Mouse (Mus musculus): ENCODE data around the gene Atg16l2.

Gene Atg16l2

DNA sequence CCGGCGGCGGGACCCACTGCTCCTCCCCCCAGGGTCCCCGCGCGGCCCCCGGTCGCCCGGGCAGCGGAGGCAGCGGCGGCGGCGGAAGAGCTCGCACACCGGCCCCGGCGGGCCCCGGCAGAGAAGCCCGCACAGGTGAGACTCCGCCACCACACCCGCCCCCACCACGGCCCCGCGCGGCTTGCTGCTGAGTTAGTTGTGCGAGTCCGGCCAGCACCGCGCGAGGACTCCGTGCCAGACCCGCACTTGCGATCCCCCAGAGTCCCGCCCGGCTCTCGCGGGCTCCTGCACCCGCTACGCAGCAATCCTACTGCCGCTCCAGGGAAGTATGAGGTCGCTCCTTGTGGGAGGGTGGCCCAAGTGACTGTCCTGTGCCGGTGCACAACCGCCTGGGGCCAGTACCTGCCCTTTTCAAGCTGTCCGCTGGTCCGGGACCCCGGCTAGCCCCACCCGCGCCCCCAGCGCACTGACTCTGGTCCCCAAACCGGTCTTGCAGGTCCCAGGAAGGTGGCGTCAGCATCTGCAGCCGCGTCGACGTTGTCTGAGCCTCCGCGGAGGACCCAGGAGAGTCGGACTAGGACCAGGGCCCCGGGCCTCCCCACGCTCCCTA lies 19.3 kb upstream of the Atg16l2 start:
- DNase-seq (ENCODE audit: low spot score) = peak; percentile 33

DNA sequence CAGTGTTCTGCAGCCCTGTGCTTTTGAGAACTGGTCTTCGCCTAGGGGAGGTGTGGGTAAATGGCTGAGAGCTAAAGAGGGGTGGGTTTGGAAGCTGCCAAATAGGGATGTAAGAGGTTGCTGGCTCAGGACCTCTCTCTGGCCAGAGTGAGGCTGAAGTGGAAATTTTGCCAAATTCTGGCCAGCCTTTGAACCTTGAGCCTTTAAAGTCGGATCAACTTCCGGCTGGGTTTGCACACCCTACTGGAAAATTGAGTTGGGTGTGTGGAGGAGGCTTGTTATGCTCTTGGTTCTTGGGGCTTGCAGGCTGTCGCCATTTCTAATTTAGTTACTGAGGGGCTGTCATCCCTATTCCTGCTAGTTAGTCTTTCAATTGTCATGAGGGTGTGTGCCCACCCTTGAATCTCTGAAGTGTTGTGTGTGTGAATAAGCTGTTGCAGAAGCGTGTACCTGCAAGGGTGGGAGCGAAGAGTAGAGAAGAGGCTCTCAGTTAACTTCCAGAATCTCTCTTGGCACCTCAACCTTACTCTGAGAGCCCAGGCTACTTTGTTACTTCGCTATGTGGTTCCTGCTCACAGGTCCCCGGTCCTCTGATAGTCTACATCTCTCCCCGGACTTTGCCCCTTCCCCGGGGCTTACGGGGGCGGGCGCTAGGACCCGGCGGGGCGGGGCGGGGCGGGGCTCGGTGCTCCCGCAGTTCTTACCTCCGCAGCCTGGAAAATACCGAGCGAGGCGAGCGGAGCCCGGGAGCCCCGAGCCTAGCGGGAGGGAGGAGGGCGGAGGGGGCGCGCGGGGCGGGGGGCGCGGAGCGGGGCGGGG lies 18.6 kb upstream of the Atg16l2 start:
- DNase-seq (ENCODE audit: low spot score) = peak; percentile 31

GRCm38 (mm10) chr7:101319796-101320195 lies 17.7 kb upstream of the Atg16l2 start:
- no peak for DNase-seq (ENCODE audit: low spot score)

DNA sequence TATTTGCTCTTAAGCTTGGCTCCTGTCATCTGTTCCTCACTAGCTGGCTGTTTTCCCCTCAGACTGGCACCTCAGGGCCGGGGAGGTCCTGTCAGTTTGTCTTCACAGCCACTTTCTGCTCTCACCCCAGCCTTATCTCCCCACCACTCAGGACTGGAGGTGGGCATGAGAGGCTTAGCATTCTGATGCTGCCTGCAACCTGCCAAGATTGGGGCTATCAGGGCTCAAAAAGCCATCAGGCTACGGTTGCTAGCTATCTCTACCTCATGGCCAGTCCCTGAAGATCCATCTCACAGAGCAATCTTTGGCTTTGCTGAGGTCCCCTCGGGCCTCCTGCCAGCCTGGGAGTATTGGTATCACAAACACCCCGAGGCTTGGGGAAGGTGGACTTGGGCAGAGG lies 16.8 kb upstream of the Atg16l2 start:
- no peak for DNase-seq (ENCODE audit: low spot score)

GRCm38 (mm10) chr7:101317014-101317413 lies 15.0 kb upstream of the Atg16l2 start, which contains the start of gene Stard10:
Stard10 (plus strand) TSS chr7:101317086.
- DNase-seq (ENCODE audit: low spot score) = no peak

GRCm38 (mm10) chr7:101316591-101317001 lies 14.5 kb upstream of the Atg16l2 start:
- DNase-seq (ENCODE audit: low spot score) = no peak

GRCm38 (mm10) chr7:101315699-101316098 lies 13.6 kb upstream of the Atg16l2 start:
- DNase-seq (ENCODE audit: low spot score) = no peak

DNA sequence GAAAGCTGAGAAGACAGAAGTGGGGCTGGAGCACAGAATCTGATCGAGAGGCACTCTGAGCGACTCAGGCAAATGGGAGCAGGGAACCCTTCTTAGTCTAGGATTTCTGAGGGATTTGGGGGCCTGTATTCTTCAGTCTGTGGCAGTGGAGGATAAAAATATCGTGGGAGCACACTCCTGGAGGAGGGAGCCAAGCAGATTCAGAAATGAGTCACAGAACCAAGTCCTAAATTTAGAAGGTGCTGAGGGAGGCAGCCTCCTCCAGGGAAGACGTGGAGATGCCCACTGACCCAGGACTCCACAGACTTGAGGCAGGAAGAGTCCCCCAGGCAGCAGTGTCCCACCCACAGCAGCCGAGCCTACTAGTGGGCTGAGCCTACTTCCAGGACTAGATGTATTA lies 12.3 kb upstream of the Atg16l2 start:
- DNase-seq (ENCODE audit: low spot score) = no peak

DNA sequence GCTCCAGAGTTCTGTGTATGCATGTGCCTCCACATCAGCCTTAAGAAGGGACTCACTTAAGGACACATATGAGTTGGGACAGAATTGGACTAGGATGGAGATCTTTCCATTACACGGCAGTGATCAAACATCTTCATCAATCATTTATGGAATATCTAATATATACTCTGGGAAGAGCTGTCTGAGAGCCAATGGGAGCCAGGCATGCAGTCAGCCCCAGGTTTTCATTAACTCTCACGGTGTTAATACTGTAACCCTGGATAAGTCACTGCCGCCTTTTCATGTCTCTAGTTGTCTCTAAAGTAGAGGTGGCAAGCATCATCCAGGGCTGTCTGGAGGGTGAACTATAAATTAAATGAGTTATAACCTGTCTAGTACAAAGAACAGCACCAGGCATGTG lies 11.0 kb upstream of the Atg16l2 start:
- DNase-seq (ENCODE audit: low spot score) = no peak

GRCm38 (mm10) chr7:101311061-101311460 lies 9.0 kb upstream of the Atg16l2 start:
- DNase-seq (ENCODE audit: low spot score) = no peak

GRCm38 (mm10) chr7:101310327-101311028 lies 8.4 kb upstream of the Atg16l2 start:
- peak; percentile 99 for DNase-seq (ENCODE audit: low spot score)

- no peak for DNase-seq (ENCODE audit: low spot score)
These were observed 7.9 kb upstream of the Atg16l2 start for GRCm38 (mm10) chr7:101309985-101310326.

DNA sequence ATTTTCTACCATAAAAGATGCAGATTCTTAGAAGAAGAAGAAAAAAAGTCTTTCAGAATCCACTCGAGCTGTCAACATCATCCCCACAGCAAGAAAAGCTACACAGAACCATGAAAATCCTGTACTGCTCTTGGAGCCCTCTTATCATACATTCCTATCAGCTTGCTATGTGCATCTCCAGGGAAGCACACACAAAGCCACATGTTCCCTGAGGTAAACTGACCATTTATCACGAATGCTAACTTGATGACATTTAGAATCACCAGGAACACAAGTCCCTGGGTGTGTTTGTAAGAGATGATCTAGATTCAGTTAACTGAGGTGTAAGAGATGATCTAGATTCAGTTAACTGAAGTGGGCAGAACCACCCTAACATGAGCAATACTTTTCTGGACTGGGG lies 4.8 kb upstream of the Atg16l2 start:
- DNase-seq (ENCODE audit: low spot score) = no peak

GRCm38 (mm10) chr7:101302691-101303090 lies 640 bp upstream of the Atg16l2 start:
- DNase-seq (ENCODE audit: low spot score) = no peak

DNA sequence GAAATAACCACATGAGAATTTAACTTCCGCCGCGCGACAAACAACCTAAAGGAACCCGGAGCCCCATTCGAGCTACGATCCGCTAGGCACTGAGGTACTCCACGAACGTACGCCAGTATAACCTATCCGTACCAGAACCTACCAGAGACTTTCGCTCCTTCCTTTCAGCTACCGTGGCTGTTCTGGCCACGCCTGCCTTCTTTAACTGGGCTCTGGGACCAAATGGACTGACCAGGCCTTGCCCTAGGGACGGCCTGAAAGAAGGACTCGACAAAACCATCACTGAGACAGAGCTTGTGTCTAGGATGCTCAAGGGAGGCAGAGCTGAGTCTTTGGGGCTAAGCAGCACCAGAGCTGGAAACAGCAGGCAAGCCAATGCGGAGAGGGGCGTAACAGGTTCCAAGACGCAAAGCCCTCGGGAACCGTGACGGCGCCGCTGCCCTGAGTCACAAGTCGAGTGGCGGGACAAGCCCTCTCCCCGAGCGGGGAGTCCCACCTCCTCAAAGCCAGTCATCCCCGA lies 630 bp downstream of the Atg16l2 start:
- DNase-seq (ENCODE audit: low spot score) = peak; percentile 81

GRCm38 (mm10) chr7:101298375-101298774 lies 3.7 kb downstream of the Atg16l2 start:
- DNase-seq (ENCODE audit: low spot score) = no peak

GRCm38 (mm10) chr7:101297023-101297405 lies 5.0 kb downstream of the Atg16l2 start:
- DNase-seq (ENCODE audit: low spot score) = no peak

DNA sequence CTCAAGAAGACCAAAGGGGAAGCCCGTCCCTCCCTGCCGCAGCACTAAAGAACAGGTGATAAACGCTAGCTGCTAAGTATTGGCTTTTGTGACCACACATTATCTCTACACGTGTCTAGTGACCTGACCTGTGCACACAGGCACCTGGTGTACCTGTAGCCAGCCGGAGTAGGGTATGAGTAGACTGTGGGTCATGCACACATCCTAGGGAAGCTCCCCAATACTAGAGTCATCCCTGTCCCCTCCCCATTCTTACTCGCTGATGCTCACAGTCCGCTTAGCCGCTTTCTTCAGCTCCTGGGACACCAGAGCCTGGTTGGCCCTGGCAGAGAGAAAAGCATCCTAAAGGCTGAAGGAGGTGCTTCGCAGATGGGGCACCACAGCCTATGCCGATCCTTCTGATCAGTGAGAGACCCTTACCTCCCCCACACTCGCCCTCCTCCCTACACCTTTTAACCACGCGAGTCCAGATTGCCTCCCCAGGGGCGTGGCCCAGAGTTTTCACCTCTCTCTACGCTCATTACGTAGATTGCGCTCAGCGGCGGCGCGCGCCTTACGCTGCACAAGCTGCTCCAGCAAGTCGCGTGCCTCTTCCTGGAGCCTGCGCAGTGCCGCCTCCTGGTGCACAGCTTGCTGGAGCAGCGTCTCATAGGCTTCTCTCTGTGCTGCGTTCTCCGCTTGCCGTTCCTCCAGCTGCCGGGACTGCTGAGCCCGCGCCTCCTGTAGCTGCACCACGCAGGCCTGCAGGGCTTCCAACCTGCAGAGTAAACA lies 5.6 kb downstream of the Atg16l2 start:
- peak; percentile 95 for DNase-seq (ENCODE audit: low spot score)

- no peak for DNase-seq (ENCODE audit: low spot score)
These were observed 6.6 kb downstream of the Atg16l2 start for GRCm38 (mm10) chr7:101295438-101295837.

GRCm38 (mm10) chr7:101293611-101294010 lies 8.4 kb downstream of the Atg16l2 start:
- no peak for DNase-seq (ENCODE audit: low spot score)

DNA sequence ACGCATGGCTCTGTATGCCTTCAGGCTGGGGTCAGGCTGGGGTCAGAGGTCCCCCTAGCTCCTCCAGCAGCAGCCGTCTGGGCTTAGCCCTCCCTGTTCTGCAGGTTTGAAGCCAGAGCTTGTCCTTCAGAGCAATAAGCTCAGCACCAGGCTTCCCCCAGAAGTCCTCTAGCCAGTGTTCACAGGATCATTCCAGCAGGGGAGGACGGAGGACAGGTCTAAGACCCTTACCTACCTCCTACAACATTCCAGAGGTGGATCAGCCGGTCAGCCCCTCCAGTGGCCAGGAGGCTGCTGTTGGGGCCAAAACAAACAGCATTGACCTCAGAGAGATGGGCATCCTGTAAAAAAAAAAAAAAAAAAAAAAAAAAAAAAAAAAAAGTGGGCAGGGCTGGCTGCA lies 8.9 kb downstream of the Atg16l2 start:
- DNase-seq (ENCODE audit: low spot score) = no peak

- no peak for DNase-seq (ENCODE audit: low spot score)
These were observed 9.4 kb downstream of the Atg16l2 start for GRCm38 (mm10) chr7:101292696-101293095.
